Mouse (Mus musculus) gastrocnemius, postnatal 14 days (tissue): ENCODE data around the gene Rnf41. TPM values are rescaled to one million over a fixed set of nuclear protein-coding genes. Genes with fewer than 3 reads are reported as not detected.
A peak's percentile ranks its signal among the peaks of the same experiment; 100 is the strongest.

Experiments used
- DNase-seq: peaks from one replicate; pipeline ENCODE4 v3.0.0; 2021; ENCODE audit warnings: mixed read lengths
- intact Hi-C: fragments of 180-260 bp; cut with DNase I; formaldehyde crosslinking; loops from one replicate; pipeline ENCODE4 v1.15.1; 2025; ENCODE audit warnings: low total_unique reads
- long read RNA-seq, 2 experiments: library from polyadenylated mRNA; stranded (forward); transcript quantifications; one replicate each; pipeline ENCODE4 v2.0.0; 2021
- total RNA-seq, 2 experiments: library from RNA; stranded (reverse); gene quantifications; 2 replicates each; pipeline ENCODE4 v1.2.3; 2021

Gene Rnf41
- total RNA-seq = 10 to 100 TPM; 12.9 to 13.0 TPM
- long read RNA-seq, experiment 1, partial matches to known transcripts = 6 of 10 reads
- long read RNA-seq, experiment 1, other reads (novel, unspliced or antisense) = 0 of 10 reads
- long read RNA-seq, experiment 2, partial matches to known transcripts = 1 of 10 reads
- long read RNA-seq, experiment 2, other reads (novel, unspliced or antisense) = 5 of 10 reads

GRCm38 (mm10) chr10:128411211-128412054, at the start of gene Rnf41, which contains the start of gene Nabp2:
Gene Rnf41, plus strand, starts transcription at chr10:128411657.
Gene Nabp2, minus strand, starts transcription at chr10:128411492.
- peak; percentile 96 for DNase-seq
- intact Hi-C loops = no loop called here

- no peak for DNase-seq
- intact Hi-C loops = no loop called here
Observed at GRCm38 (mm10) chr10:128361836-128362235, 49.6 kb upstream of the Rnf41 start.

DNA sequence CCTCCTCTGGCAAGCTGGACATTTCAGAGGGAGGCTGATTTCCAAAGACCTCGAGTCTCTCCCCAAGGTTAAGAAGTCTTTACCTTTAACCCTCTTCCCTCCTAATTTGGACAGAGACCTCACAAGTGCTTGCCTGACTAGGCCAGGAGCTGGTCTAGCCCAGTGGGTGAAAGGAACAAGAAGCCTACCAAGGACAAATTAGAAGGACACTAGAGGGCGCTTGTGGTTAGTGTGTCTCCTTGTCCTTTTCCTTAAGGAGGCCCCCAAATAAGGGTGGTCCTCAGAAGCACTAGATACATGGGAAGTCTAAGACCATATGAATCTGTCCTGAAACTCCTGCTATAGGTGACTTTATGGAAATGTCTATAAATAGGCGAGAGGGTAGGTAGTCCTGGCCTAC, 48.9 kb upstream of the Rnf41 start:
- intact Hi-C loops = no loop called here
- no peak for DNase-seq

- intact Hi-C loops = loop anchor here (5.0 kb wide), 1 partner anchor 89 kb away; the partner anchor contains the start of gene Smarcc2
Observed at GRCm38 (mm10) chr10:128367899-128368401, 43.5 kb upstream of the Rnf41 start.

DNA sequence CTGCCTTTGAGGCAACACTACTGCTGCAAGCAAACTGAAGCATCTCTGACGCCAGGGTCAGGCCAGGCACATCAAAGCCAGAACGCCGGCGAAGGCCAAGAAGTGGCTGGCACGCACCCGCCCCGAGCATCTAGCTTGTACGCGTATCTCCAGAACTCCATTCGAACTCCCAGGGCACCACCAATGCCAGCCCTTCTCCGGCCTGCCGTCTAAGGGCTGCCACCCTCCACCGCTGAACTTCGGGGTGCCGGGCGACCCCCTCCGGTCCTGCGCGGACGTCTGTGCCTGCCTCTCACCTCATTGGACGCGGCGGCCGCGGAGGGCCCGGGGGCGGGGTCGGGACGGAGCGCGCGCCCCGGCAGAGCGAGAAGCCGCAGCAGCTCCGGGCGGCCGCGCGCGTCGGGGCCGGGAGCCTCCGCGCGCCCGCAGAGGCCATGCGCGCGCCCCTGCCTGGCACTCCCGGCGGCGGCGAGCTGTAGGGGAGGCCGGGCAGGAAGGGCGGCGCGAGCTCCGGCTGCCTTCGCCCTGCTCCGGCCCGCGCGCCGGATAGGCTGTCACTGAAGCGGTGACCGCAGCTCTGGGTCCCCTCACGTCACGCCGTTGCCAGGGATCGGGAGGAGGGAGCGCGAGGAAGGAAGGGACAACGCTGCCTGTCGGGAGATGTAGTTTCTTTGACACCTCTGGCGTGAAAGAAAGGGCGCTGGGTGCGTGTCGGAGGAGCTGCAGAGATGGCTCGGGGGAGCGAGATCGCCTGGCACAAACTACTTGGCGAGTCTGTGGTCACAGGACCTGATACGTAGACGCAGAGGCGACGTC, 42.8 kb upstream of the Rnf41 start, which contains the start of gene Coq10a:
Coq10a (minus strand) TSS at position 596 of the 816 bp plus-strand sequence.
- intact Hi-C loops = loop anchor here (5.0 kb wide), 1 partner anchor 89 kb away; the partner anchor contains the start of gene Smarcc2
- DNase-seq = peak; percentile 93

More at GRCm38 (mm10) chr10:128367899-128368401, 43.5 kb upstream of the Rnf41 start:
- DNase-seq = no peak

- intact Hi-C loops = loop anchor here (5.0 kb wide), 1 partner anchor 88 kb away; the partner anchor contains the start of gene Smarcc2
Observed at GRCm38 (mm10) chr10:128369218-128369543, 42.3 kb upstream of the Rnf41 start.

GRCm38 (mm10) chr10:128369599-128369998, 41.9 kb upstream of the Rnf41 start:
- intact Hi-C loops = loop anchor here (5.0 kb wide), 1 partner anchor 88 kb away; the partner anchor contains the start of gene Smarcc2
- no peak for DNase-seq

More at GRCm38 (mm10) chr10:128369218-128369543, 42.3 kb upstream of the Rnf41 start:
- no peak for DNase-seq

DNA sequence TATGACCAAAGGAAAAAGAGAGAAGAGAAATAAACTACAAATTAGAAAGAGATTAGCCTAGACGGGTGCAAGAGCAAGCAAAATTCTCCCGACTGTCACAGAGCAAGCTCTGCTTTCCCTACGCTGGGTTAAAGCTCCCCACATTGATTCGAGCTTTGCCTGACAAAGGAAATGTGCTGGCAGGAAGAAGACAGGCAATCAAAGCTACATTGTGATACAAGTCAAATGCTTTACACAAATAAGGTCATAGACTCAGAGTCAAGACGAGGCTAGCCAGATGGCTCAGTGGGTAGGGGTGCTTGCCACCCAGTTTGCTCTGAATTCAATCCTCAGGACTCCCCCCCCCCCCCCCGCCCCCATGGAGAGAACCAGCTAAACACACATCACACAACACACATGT, 41.4 kb upstream of the Rnf41 start:
- intact Hi-C loops = no loop called here
- DNase-seq = no peak

DNA sequence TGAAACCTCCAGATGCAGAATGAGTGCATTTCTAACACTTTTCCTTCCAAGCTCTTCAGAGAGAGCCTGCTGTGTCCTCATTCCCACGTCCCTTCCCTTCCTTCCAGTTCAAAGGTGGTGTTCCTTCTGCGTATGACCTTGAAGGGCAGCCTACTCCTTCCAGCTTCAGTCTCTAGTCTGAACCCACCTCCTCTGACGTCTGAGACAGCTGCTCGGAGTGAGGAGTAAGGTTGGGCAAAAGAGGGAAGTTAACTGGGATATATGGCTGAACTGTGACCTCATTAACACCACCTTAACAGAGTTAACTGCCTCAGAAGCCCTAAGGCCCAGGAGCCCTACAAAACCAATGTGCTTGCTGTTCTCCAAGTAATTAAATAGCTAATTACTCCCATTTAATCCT, 40.9 kb upstream of the Rnf41 start:
- intact Hi-C loops = no loop called here
- DNase-seq = no peak

DNA sequence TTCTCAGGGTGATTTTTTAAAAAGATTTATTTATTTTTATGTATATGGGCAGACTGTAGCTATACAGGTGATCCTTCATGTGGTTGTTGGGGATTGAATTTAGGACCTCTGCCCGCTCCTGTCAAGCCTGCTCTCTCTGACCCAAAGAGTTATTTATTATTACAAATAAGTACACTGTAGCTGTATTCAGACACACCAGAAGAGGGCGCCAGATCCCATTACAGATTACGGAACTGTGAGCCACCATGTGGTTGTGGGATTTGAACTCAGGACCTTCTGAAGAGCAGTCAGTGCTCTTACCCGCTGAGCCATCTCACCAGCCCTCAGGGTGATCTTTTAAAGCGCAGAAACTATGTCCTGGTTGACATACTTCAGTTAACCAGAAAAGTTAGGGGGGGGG, 39.3 kb upstream of the Rnf41 start:
- intact Hi-C loops = no loop called here
- no peak for DNase-seq

GRCm38 (mm10) chr10:128372989-128373748, 38.3 kb upstream of the Rnf41 start:
- peak; percentile 52 for DNase-seq
- intact Hi-C loops = no loop called here

GRCm38 (mm10) chr10:128374393-128374792, 37.1 kb upstream of the Rnf41 start:
- no peak for DNase-seq
- intact Hi-C loops = no loop called here

- intact Hi-C loops = no loop called here
Observed at GRCm38 (mm10) chr10:128376099-128376454, 35.4 kb upstream of the Rnf41 start.

DNA sequence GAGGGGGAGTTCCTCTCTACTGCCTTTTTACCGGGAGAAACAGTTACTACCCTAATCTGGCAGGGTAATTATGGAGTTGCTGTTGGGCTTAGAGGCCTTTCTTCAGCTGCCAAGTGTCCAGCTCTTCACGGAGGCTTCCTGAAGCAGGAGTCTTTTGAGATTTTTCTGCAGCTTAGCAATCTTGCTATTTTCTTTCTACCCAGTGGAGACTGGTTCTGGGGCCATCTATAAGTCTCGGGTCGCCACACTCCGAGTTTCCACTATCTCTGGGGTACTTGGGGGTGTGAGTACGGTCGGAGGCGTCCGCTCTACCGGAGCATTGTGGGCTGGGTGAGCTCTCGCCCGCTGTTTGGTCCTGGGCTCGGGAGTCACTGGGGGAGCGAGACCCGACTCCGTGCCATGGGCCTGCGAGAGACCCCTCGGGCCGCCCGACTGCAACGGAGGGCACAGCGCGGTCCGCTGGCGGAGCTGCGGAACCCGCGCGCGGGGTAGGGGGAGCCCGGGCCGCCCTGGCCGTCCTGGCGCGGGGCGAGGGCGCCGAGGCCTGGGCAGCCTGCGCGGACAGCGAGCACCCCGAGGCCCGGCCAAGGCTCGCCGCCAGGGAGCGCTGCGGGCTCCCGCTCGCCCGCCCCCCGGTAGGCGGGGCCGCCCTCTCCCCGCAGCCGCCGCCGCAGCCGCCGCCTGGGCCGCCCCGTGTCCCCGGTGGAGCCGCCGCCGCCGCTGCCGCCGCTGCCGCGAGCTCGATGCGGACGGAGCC, 34.8 kb upstream of the Rnf41 start, which contains the start of gene Ankrd52:
Ankrd52 (plus strand) TSS at position 661 of the 757 bp plus-strand sequence.
- peak; percentile 91 for DNase-seq
- intact Hi-C loops = no loop called here

More at GRCm38 (mm10) chr10:128376099-128376454, 35.4 kb upstream of the Rnf41 start:
- no peak for DNase-seq

- intact Hi-C loops = no loop called here
- DNase-seq = peak; percentile 53
Observed at GRCm38 (mm10) chr10:128377222-128377939, 34.1 kb upstream of the Rnf41 start.

DNA sequence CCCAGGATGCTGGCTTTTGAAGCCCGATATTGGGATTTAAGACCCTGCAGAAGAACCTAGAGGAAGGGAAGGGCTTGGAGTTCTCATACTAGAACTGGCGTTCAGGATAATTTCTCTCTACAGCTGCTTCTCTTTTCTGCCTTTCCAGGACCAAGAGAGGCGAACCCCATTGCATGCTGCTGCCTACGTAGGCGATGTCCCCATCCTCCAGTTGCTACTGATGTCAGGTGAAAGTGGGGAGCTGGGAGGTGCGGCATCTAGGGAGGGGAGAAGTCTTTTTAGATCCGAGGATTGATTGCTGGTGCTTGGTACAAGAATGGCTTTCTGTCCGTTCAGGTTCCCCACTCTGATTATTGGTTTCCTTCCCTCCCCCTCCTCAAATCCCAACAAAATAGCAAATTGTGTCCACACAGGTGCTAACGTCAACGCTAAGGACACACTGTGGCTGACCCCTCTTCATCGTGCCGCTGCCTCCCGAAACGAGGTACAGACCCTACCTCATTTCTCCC, 33.5 kb upstream of the Rnf41 start:
- intact Hi-C loops = no loop called here
- no peak for DNase-seq

- intact Hi-C loops = no loop called here
- no peak for DNase-seq
Observed at GRCm38 (mm10) chr10:128378462-128378861, 33.0 kb upstream of the Rnf41 start.
